Mouse (Mus musculus): ENCODE results near the gene Agbl4. TPM values are rescaled to one million over a fixed set of nuclear protein-coding genes. Genes with fewer than 3 reads are reported as not detected.
A peak's percentile ranks its signal among the peaks of the same experiment; 100 is the strongest.

Gene Agbl4
- total RNA-seq, 2 experiments from 2014 or later: 0.33 to 0.53 TPM

GRCm38 (mm10) chr4:111399784-111400183 is 1002.3 kb downstream of the Agbl4 start:
- no peak for DNase-seq

- DNase-seq: no peak
These were observed 1003.2 kb downstream of the Agbl4 start for GRCm38 (mm10) chr4:111400676-111401075.

- no peak for DNase-seq
These were observed 1005.8 kb downstream of the Agbl4 start for GRCm38 (mm10) chr4:111403243-111403642.

- no peak for DNase-seq
These were observed 1013.3 kb downstream of the Agbl4 start for GRCm38 (mm10) chr4:111410731-111411130.

- DNase-seq: peak in 1 of 2 experiments; percentile 17
These were observed 1016.9 kb downstream of the Agbl4 start for GRCm38 (mm10) chr4:111414399-111414798.

- DNase-seq: peak; percentile 79 to 84
These were observed 1017.5 kb downstream of the Agbl4 start, which contains the start of gene Bend5 for GRCm38 (mm10) chr4:111414818-111415488. Gene Bend5, plus strand, starts transcription at chr4:111415006.

- no peak for DNase-seq
These were observed 1018.7 kb downstream of the Agbl4 start for GRCm38 (mm10) chr4:111416126-111416525.

GRCm38 (mm10) chr4:111416551-111416950 is 1019.1 kb downstream of the Agbl4 start:
- no peak for DNase-seq

- DNase-seq: no peak
These were observed 1020.3 kb downstream of the Agbl4 start for GRCm38 (mm10) chr4:111417716-111418115.

GRCm38 (mm10) chr4:111419476-111419875 is 1022.0 kb downstream of the Agbl4 start:
- no peak for DNase-seq

- no peak for DNase-seq
These were observed 1022.6 kb downstream of the Agbl4 start for GRCm38 (mm10) chr4:111420031-111420430.

GRCm38 (mm10) chr4:111420955-111421354 is 1023.5 kb downstream of the Agbl4 start:
- no peak for DNase-seq

GRCm38 (mm10) chr4:111421785-111422184 is 1024.3 kb downstream of the Agbl4 start:
- DNase-seq: no peak

GRCm38 (mm10) chr4:111424371-111424950 is 1027.0 kb downstream of the Agbl4 start:
- DNase-seq: peak; percentile 13 to 40

- DNase-seq: peak; percentile 38 to 46
These were observed 1027.7 kb downstream of the Agbl4 start for GRCm38 (mm10) chr4:111425170-111425569.

GRCm38 (mm10) chr4:111431186-111431585 is 1033.7 kb downstream of the Agbl4 start:
- DNase-seq: no peak

GRCm38 (mm10) chr4:111432013-111432412 is 1034.6 kb downstream of the Agbl4 start:
- DNase-seq: no peak

GRCm38 (mm10) chr4:111432417-111432816 is 1035.0 kb downstream of the Agbl4 start:
- no peak for DNase-seq

- DNase-seq: no peak
These were observed 1044.2 kb downstream of the Agbl4 start for GRCm38 (mm10) chr4:111441709-111442108.

- peak; percentile 45 to 70 for DNase-seq
These were observed 1045.2 kb downstream of the Agbl4 start for GRCm38 (mm10) chr4:111442435-111443238.

- no peak for DNase-seq
These were observed 1046.6 kb downstream of the Agbl4 start for GRCm38 (mm10) chr4:111443906-111444615.

- no peak for DNase-seq
These were observed 1047.2 kb downstream of the Agbl4 start for GRCm38 (mm10) chr4:111444616-111445160.
